Mouse (Mus musculus) liver, adult 2 months (tissue): ENCODE data around the gene Gspt1.

ENCODE experiments used
- CTCF ChIP-seq: fragments of 200-500 bp; IDR thresholded peaks from 2 replicates; pipeline ENCODE4 v1.5.1; 2011; ENCODE audit warnings: low read depth, low read length, control low read depth
- POLR2A ChIP-seq: fragments of 200-500 bp; IDR thresholded peaks from 2 replicates; pipeline ENCODE4 v1.6.1; 2011; ENCODE audit warnings: low read length, control low read depth; ENCODE audit not compliant: insufficient read depth; ENCODE audit errors: extremely low read depth

- TF ChIP-seq CTCF (no peak), POLR2A (no peak)
Measured at GRCm38 (mm10) chr16:11284881-11285280, 30.8 kb upstream of the Gspt1 start.
